Mouse (Mus musculus) CH12.LX (cell line): ENCODE measurements around the gene Tm9sf2. TPM values are rescaled to one million over a fixed set of nuclear protein-coding genes. Genes with fewer than 3 reads are reported as not detected.

ENCODE experiments used
- DNase-seq: peaks from one replicate; pipeline ENCODE4 v3.0.0-alpha.2; 2013; ENCODE audit errors: extremely low read depth
- H3K27ac ChIP-seq: 2 replicates; pipeline ENCODE4 v1.5.1; 2012; ENCODE audit warnings: low read depth, mild to moderate bottlenecking, control low read depth, moderate library complexity; ENCODE audit not compliant: insufficient read depth
- H3K27me3 ChIP-seq: replicated peaks from 2 replicates; pipeline ENCODE3; 2012; ENCODE audit warnings: inconsistent platforms
- H3K36me3 ChIP-seq, 2 experiments: replicated peaks in 1 of 2; 2 replicates each; pipeline versions ENCODE3 to v1.6.1; 2012; ENCODE audit warnings: inconsistent platforms in 1 of 2, low read length in 1 of 2, mild to moderate bottlenecking in 1 of 2, mixed read lengths in 1 of 2, moderate library complexity in 1 of 2; ENCODE audit not compliant: control insufficient read depth in 1 of 2, insufficient read depth in 1 of 2
- H3K4me1 ChIP-seq, 2 experiments: 2 replicates each; pipeline ENCODE4 v1.6.1; 2012; ENCODE audit warnings: inconsistent platforms in 1 of 2, moderate library complexity in 1 of 2; ENCODE audit not compliant: insufficient read depth in 2 of 2, control insufficient read depth in 1 of 2
- H3K4me2 ChIP-seq: 2 replicates; pipeline ENCODE4 v1.6.1; 2012; ENCODE audit warnings: low read depth, mild to moderate bottlenecking, control low read depth; ENCODE audit not compliant: poor library complexity, insufficient read depth, severe bottlenecking
- H3K4me3 ChIP-seq, 3 experiments: fragments of 150-350 bp in 1 of 3; sonication (generic) in 1 of 3; replicated peaks in 1 of 3; 2 replicates each; pipeline versions ENCODE3 to v1.5.1; 2011 to 2012; ENCODE audit warnings: low read depth in 2 of 3, low read length in 2 of 3, mild to moderate bottlenecking in 2 of 3, moderate library complexity in 2 of 3, control low read depth in 1 of 3, improper control_type of control experiment in 1 of 3, inconsistent platforms in 1 of 3, mixed read lengths in 1 of 3; ENCODE audit not compliant: poor library complexity in 1 of 3
- H3K79me2 ChIP-seq: replicated peaks from 2 replicates; pipeline ENCODE4 v1.6.1; 2012; ENCODE audit warnings: mild to moderate bottlenecking, moderate library complexity; ENCODE audit not compliant: control insufficient read depth, poor library complexity, insufficient read depth, severe bottlenecking; ENCODE audit errors: extremely low read depth
- H3K9ac ChIP-seq: 2 replicates; pipeline ENCODE4 v1.6.1; 2012; ENCODE audit warnings: low read depth, mild to moderate bottlenecking, control low read depth, moderate library complexity; ENCODE audit not compliant: insufficient read depth
- H3K9me3 ChIP-seq: replicated peaks from 2 replicates; pipeline ENCODE3; 2012; ENCODE audit warnings: low read length, inconsistent platforms, mixed read lengths
- BHLHE40 ChIP-seq: IDR thresholded peaks from 2 replicates; pipeline ENCODE4 v1.6.1; 2011; ENCODE audit warnings: mild to moderate bottlenecking, low read depth, low read length, improper control_type of control experiment
- CHD1 ChIP-seq: IDR thresholded peaks from 2 replicates; pipeline ENCODE4 v1.6.1; 2012; ENCODE audit warnings: low read depth, low read length, improper control_type of control experiment, inconsistent platforms
- CHD2 ChIP-seq: IDR thresholded peaks from 2 replicates; pipeline ENCODE4 v1.6.1; 2011; ENCODE audit warnings: low read length, improper control_type of control experiment
- E2F4 ChIP-seq: IDR thresholded peaks from 2 replicates; pipeline ENCODE4 v1.6.1; 2011; ENCODE audit warnings: low read depth, low read length, improper control_type of control experiment; ENCODE audit not compliant: insufficient replicate concordance
- EP300 ChIP-seq: IDR thresholded peaks from 2 replicates; pipeline ENCODE4 v1.6.1; 2011; ENCODE audit warnings: low read length, improper control_type of control experiment
- ETS1 ChIP-seq: conservative IDR thresholded peaks from 2 replicates; pipeline ENCODE4 v1.6.1; 2012; ENCODE audit warnings: low read depth, mild to moderate bottlenecking, inconsistent platforms, low read length, improper control_type of control experiment, moderate library complexity
- GABPA ChIP-seq: IDR thresholded peaks from 2 replicates; pipeline ENCODE4 v1.6.1; 2012; ENCODE audit warnings: low read depth, low read length, improper control_type of control experiment, inconsistent platforms; ENCODE audit not compliant: insufficient replicate concordance
- IRF4 ChIP-seq: IDR thresholded peaks from 2 replicates; pipeline ENCODE4 v1.6.1; 2014; ENCODE audit warnings: low read depth, mild to moderate bottlenecking, inconsistent platforms, low read length, improper control_type of control experiment
- JUND ChIP-seq: conservative IDR thresholded peaks from 2 replicates; pipeline ENCODE4 v1.6.1; 2011; ENCODE audit warnings: low read depth, low read length, improper control_type of control experiment
- MAFK ChIP-seq: IDR thresholded peaks from 2 replicates; pipeline ENCODE4 v1.6.1; 2011; ENCODE audit warnings: low read length, improper control_type of control experiment; ENCODE audit not compliant: insufficient replicate concordance
- MAZ ChIP-seq: IDR thresholded peaks from 2 replicates; pipeline ENCODE4 v1.6.1; 2012; ENCODE audit warnings: low read depth, mild to moderate bottlenecking, inconsistent platforms, low read length, improper control_type of control experiment, moderate library complexity
- MEF2A ChIP-seq: IDR thresholded peaks from 2 replicates; pipeline ENCODE4 v1.6.1; 2014; ENCODE audit warnings: low read depth, mild to moderate bottlenecking, inconsistent platforms, low read length, improper control_type of control experiment, borderline replicate concordance
- MXI1 ChIP-seq: IDR thresholded peaks from 2 replicates; pipeline ENCODE4 v1.6.1; 2011; ENCODE audit warnings: mild to moderate bottlenecking, low read depth, low read length, improper control_type of control experiment
- MYC ChIP-seq: IDR thresholded peaks from 2 replicates; pipeline ENCODE4 v1.6.1; 2011; ENCODE audit warnings: low read depth, mild to moderate bottlenecking, improper control_type of control experiment, low read length
- NELFE ChIP-seq: IDR thresholded peaks from 2 replicates; pipeline ENCODE4 v1.6.1; 2011; ENCODE audit warnings: low read depth, low read length, improper control_type of control experiment
- PAX5 ChIP-seq: IDR thresholded peaks from 2 replicates; pipeline ENCODE4 v1.6.1; 2012; ENCODE audit warnings: low read length, inconsistent platforms, mixed read lengths
- POLR2A ChIP-seq: IDR thresholded peaks from 2 replicates; pipeline ENCODE4 v1.6.1; 2011; ENCODE audit warnings: low read depth, mild to moderate bottlenecking, improper control_type of control experiment, low read length
- RAD21 ChIP-seq: IDR thresholded peaks from 2 replicates; pipeline ENCODE4 v1.6.1; 2011; ENCODE audit warnings: low read depth, mild to moderate bottlenecking, low read length, improper control_type of control experiment, moderate library complexity
- RCOR1 ChIP-seq: conservative IDR thresholded peaks from 2 replicates; pipeline ENCODE4 v1.6.1; 2012; ENCODE audit warnings: low read depth, mild to moderate bottlenecking, inconsistent platforms, low read length, improper control_type of control experiment
- SIN3A ChIP-seq: IDR thresholded peaks from 2 replicates; pipeline ENCODE4 v1.6.1; 2012; ENCODE audit warnings: low read length, improper control_type of control experiment, inconsistent platforms
- SMC3 ChIP-seq: IDR thresholded peaks from 2 replicates; pipeline ENCODE4 v1.6.1; 2011; ENCODE audit warnings: low read depth, low read length, improper control_type of control experiment
- TBP ChIP-seq: conservative IDR thresholded peaks from 2 replicates; pipeline ENCODE4 v1.6.1; 2011; ENCODE audit warnings: low read depth, low read length, improper control_type of control experiment
- TCF12 ChIP-seq: IDR thresholded peaks from 2 replicates; pipeline ENCODE4 v1.6.1; 2014; ENCODE audit warnings: low read depth, mild to moderate bottlenecking, inconsistent platforms, low read length, improper control_type of control experiment
- USF2 ChIP-seq: conservative IDR thresholded peaks from 2 replicates; pipeline ENCODE4 v1.6.1; 2011; ENCODE audit warnings: low read depth, low read length, improper control_type of control experiment
- ZC3H11A ChIP-seq: IDR thresholded peaks from 2 replicates; pipeline ENCODE4 v1.6.1; 2012; ENCODE audit warnings: low read depth, mild to moderate bottlenecking, inconsistent platforms, low read length, improper control_type of control experiment
- ZMIZ1 ChIP-seq: IDR thresholded peaks from 2 replicates; pipeline ENCODE4 v1.6.1; 2012; ENCODE audit warnings: low read depth, mild to moderate bottlenecking, inconsistent platforms, low read length, improper control_type of control experiment
- ZNF384 ChIP-seq: IDR thresholded peaks from 2 replicates; pipeline ENCODE4 v1.6.1; 2012; ENCODE audit warnings: low read depth, low read length, improper control_type of control experiment, inconsistent platforms
- dilution Hi-C: fragments of 300-500 bp; cut with MboI; formaldehyde crosslinking; loops from 2 replicates; pipeline ENCODE4 v1.14.3; 2020; ENCODE audit warnings: low sequenced_read_pairs; ENCODE audit not compliant: extremely low pct_unique_long_range_greater_than_20kb, extremely low pct_ligation_motif_present
- in situ Hi-C: fragments of 300-500 bp; cut with MboI; formaldehyde crosslinking; loops from 3 replicates; pipeline ENCODE4 v1.14.3; 2019; ENCODE audit warnings: low sequenced_read_pairs, low pct_ligation_motif_present, low pct_unique_long_range_greater_than_20kb, mixed read lengths
- polyA plus RNA-seq: library from polyadenylated mRNA; unstranded; fragments of >175 nt; gene quantifications from 2 replicates; pipeline ENCODE4 v1.2.1, GENCODE M21; 2012; ENCODE audit warnings: low read depth; ENCODE audit not compliant: insufficient read length
- total RNA-seq, 2 experiments: library from RNA; depleted of rRNA; stranded (reverse); fragments of 300-350 nt in 1 of 2; fragments of >200 nt in 1 of 2; gene quantifications; 2 replicates each; pipeline ENCODE4 v1.2.3; 2012 to 2014

Gene Tm9sf2
- total and polyA plus RNA-seq, 3 experiments = 49.2 to 108 (median 85.5) TPM

DNA sequence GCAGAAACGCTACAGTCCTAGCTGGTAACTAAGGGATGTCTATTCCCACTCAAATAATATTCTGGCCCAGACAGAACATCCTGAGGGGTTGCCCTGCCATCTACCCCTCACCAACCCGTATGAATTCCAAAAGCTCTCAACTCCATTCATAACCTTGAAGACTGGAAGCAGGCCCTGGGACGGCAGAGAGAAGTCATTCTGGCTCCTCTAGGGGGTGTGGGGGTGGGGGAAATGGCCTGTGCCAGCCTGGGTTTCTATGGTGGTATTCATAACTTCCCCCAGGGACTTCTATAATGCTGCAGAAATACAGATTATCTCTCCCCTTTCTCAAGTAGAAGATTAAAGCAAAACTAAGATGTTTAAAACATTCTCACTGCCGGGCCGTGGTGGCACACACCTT lies 26.9 kb upstream of the Tm9sf2 start:
- Histone ChIP-seq H3K4me3 (no peak overlapping the region), H3K4me2 (no peak overlapping the region), H3K9ac (no peak overlapping the region), H3K79me2 (no peaks in the 10 kb centered on the region), H3K4me1 (peaks cover 6 to 40% of the 10 kb centered on the region in 2 experiments), H3K27ac (no peak overlapping the region), H3K27me3 (no peaks in the 10 kb centered on the region), H3K9me3 (no peaks in the 10 kb centered on the region), H3K36me3 (no peaks in the 10 kb centered on the region)
- DNase-seq = no peak
- dilution Hi-C loops (no loop called here), in situ Hi-C loops (no loop called here)
- TF ChIP-seq MAZ (no peak), USF2 (no peak), PAX5 (no peak), TBP (no peak), TCF12 (no peak), CHD2 (no peak), ZMIZ1 (no peak), POLR2A (no peak), SMC3 (no peak), E2F4 (no peak), SIN3A (no peak), EP300 (no peak), GABPA (no peak)

DNA sequence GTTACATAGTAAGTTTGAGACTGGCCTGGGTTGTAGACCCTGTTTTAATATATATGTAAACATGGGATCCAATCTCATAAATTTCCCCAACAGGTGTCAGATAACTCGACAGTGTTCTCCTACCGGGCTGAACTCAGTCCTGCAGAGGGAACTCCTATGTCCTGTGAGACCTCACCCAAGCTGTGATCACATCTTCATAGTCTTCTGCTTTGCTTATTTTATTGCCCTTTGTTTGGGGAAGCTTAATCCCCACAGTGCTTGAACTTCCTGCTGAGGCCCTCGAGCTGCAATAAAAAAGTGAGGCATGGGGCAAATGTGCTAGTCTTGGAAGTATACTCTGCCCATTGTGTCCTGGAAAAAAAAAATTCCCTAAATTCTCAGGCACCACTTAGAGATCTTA lies 25.5 kb upstream of the Tm9sf2 start:
- H3K79me2 ChIP-seq = no peaks in the 10 kb centered on the region
- H3K9ac ChIP-seq = no peak overlapping the region
- in situ Hi-C loops (no loop called here), dilution Hi-C loops (no loop called here)
- H3K9me3 ChIP-seq = no peaks in the 10 kb centered on the region
- H3K27me3 ChIP-seq = no peaks in the 10 kb centered on the region
- H3K27ac ChIP-seq = no peak overlapping the region
- H3K36me3 ChIP-seq = no peaks in the 10 kb centered on the region
- H3K4me1 ChIP-seq = peaks cover 0 to 26% of the 10 kb centered on the region in 2 experiments; a peak in 2 of 4 replicates
- TF ChIP-seq RCOR1 = no peak
- no peak for TF ChIP-seq ETS1
- TF ChIP-seq MXI1 = no peak
- TF ChIP-seq BHLHE40 = no peak
- TF ChIP-seq MYC = no peak
- no peak for TF ChIP-seq PAX5
- TF ChIP-seq MEF2A = no peak
- TF ChIP-seq RAD21 = no peak
- TF ChIP-seq CHD2 = no peak
- no peak for TF ChIP-seq ZNF384
- no peak for TF ChIP-seq MAZ
- no peak for TF ChIP-seq NELFE
- TF ChIP-seq JUND = no peak
- no peak for TF ChIP-seq IRF4
- TF ChIP-seq USF2 = no peak
- no peak for TF ChIP-seq ZC3H11A
- no peak for TF ChIP-seq CHD1
- TF ChIP-seq ZMIZ1 = no peak
- TF ChIP-seq EP300 = no peak
- TF ChIP-seq MAFK = no peak
- DNase-seq = no peak
- no peak overlapping the region for H3K4me2 ChIP-seq
- H3K4me3 ChIP-seq = no peak overlapping the region
